Mouse (Mus musculus) bone marrow macrophage, adult 2 months (primary cell): ENCODE measurements around the gene Adcy2.

Source experiments
- CTCF ChIP-seq: IDR thresholded peaks from 2 replicates; pipeline ENCODE4 v1.5.1; 2012; ENCODE audit warnings: low read depth, mild to moderate bottlenecking, low read length, moderate library complexity
- POLR2A ChIP-seq: IDR thresholded peaks from 2 replicates; pipeline ENCODE4 v1.6.1; 2012; ENCODE audit warnings: mild to moderate bottlenecking, low read depth, low read length, borderline replicate concordance

- TF ChIP-seq CTCF (no peak), POLR2A (no peak)
Measured at GRCm38 (mm10) chr13:68585441-68585840, 413.9 kb downstream of the Adcy2 start.
